Mouse (Mus musculus) ES-Bruce4 (cell line): ENCODE results near the gene Mapk8ip1.

Experiments
- CTCF ChIP-seq: IDR thresholded peaks from one replicate; pipeline ENCODE4 v1.8.1; 2011; ENCODE audit warnings: low read depth, low read length
- EP300 ChIP-seq: IDR thresholded peaks from 2 replicates; pipeline ENCODE4 v1.6.1; 2011; ENCODE audit warnings: low read depth, low read length; ENCODE audit not compliant: insufficient read depth
- POLR2A ChIP-seq: IDR thresholded peaks from one replicate; pipeline ENCODE4 v1.8.1; 2011; ENCODE audit warnings: low read length; ENCODE audit not compliant: insufficient read depth

DNA sequence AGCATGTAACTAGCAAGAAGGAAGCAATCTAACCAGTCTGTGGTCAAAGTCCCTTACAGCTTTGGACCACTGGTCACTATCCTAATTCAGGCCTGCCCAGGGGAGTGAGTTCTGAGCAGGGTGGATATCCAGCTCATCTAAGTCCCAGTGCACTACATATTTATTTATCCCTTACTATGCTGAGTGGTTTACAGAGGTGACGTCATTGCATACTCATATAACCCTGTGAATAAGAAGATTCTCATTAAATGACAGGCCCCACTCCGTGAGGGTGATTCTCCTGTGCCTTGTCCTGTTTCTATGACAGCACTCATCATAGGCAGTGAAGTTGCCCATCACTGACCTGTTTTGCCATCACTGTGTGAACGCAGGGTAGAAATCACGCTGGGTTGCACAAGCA, 24.3 kb upstream of the Mapk8ip1 start:
- TF ChIP-seq EP300 (no peak), CTCF (no peak), POLR2A (no peak)
